ENCODE assay signal across 8 mouse cellular contexts in the genomic region with DNA sequence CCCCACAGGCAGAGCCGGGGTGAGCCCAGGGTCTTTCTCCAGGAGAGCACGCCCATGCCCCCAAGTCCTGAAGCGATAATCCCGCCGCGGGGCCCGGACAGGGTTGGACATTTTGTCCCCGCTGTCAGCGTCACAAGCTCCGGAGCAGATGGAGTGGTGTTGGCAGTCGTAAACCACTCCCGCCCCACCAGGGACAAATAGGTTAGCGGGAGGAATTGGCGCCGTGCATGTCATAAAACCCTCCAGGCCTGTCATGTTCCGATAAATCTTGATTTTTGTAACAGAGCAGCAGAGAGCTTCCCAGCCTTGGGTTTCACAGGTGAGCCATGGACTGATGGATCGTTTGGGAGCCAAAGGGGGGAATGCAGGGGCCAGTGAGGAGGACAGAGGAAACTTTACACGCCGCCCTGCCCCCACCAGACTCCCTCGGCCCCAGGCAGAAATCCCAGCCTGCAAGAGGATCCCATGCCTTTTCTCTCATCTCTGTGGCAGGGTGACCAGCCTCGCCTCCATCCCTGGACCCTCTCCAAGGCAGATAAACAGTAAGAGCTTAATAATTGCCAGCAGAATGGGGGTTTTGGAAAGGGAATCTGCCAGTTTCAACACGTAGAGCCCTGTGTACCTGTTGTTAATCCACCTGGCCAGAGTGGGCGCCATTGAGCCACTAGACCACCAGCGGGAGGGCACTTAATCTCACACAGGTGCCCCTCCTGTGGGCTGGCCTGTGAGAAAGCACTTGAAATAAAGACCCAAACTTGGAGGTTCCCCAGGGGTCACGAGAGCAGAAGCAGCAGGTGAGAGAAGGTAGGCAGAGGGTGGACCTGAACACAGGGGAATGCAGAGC.
DNase-seq lines count a peak whose midpoint lies in the region; ATAC-seq and TF ChIP-seq lines count a peak whose summit lies in the region.

No protein-coding gene starts in this region.

- H3K4me2 ChIP-seq in liver, embryonic 14.5 days (ENCODE audit: low read depth), result no peak overlapping the region
- no peak overlapping the region for H3K4me2 ChIP-seq in liver, postnatal 0 days (ENCODE audit: low read depth, low read length)
- peak overlapping the region; percentile 32 for H3K4me2 ChIP-seq in hindbrain, embryonic 13.5 days
- H3K4me2 ChIP-seq in neural tube, embryonic 14.5 days (ENCODE audit: low read depth, low read length), result peak overlapping the region; percentile 19; the same call in 1 of the 2 replicates

- H3K9me3 ChIP-seq in liver, embryonic 14.5 days (ENCODE audit: control insufficient read depth, low read length), result no peaks in the 10 kb centered on the region
- no peaks in the 10 kb centered on the region for H3K9me3 ChIP-seq in liver, postnatal 0 days (ENCODE audit: low read length)
- H3K9me3 ChIP-seq in hindbrain, embryonic 13.5 days, result no peaks in the 10 kb centered on the region
- no peaks in the 10 kb centered on the region for H3K9me3 ChIP-seq in neural tube, embryonic 14.5 days (ENCODE audit: control insufficient read depth, low read length)

- H3K4me3 ChIP-seq in liver, embryonic 14.5 days (ENCODE audit: insufficient read depth in 1 of 2, low read depth in 2 of 2, low read length in 2 of 2), result no peak overlapping the region
- H3K4me3 ChIP-seq in liver, postnatal 0 days (ENCODE audit: low read depth, low read length), result no peak overlapping the region
- no peak overlapping the region for H3K4me3 ChIP-seq in hindbrain, embryonic 13.5 days
- no peak overlapping the region for H3K4me3 ChIP-seq in neural tube, embryonic 14.5 days (ENCODE audit: low read depth, low read length)

- DNase-seq in liver, embryonic 14.5 days (ENCODE audit: low read depth in 3 of 3, low spot score in 3 of 3), result no peak
- no peak for DNase-seq in liver, postnatal 0 days
- peak; percentile 69 for DNase-seq in embryo, embryonic 10.5 days (ENCODE audit: low spot score)
- DNase-seq in layer of hippocampus, adult 18-20 months (ENCODE audit: low spot score in 2 of 2), result no peak
- no peak for DNase-seq in lung, postnatal 25 days (ENCODE audit: low spot score)

- no peak overlapping the region for H3K27ac ChIP-seq in liver, embryonic 14.5 days
- H3K27ac ChIP-seq in liver, postnatal 0 days (ENCODE audit: low read depth), result no peak overlapping the region
- H3K27ac ChIP-seq in hindbrain, embryonic 13.5 days, result peak overlapping the region; percentile 18; the same call in 1 of the 2 replicates
- no peak overlapping the region for H3K27ac ChIP-seq in neural tube, embryonic 14.5 days (ENCODE audit: low read depth, low read length)

- TF ChIP-seq EP300 in liver, embryonic 14.5 days (IDR thresholded peaks at IDR 0.05; ENCODE audit: low read depth), result no peak
- TF ChIP-seq EP300 in liver, postnatal 0 days (IDR thresholded peaks at IDR 0.05; ENCODE audit: low read depth), result no peak

- no peaks in the 10 kb centered on the region for H3K36me3 ChIP-seq in liver, embryonic 14.5 days (replicated peaks; ENCODE audit: control insufficient read depth, insufficient read depth, low read depth)
- no peaks in the 10 kb centered on the region for H3K36me3 ChIP-seq in liver, postnatal 0 days (replicated peaks; ENCODE audit: insufficient read depth, low read length)
- no peaks in the 10 kb centered on the region for H3K36me3 ChIP-seq in hindbrain, embryonic 13.5 days
- H3K36me3 ChIP-seq in neural tube, embryonic 14.5 days (ENCODE audit: control insufficient read depth, insufficient read depth, low read length), result no peaks in the 10 kb centered on the region

- no peaks in the 10 kb centered on the region for H3K27me3 ChIP-seq in liver, embryonic 14.5 days (ENCODE audit: control insufficient read depth, insufficient read depth, low read length)
- no peaks in the 10 kb centered on the region for H3K27me3 ChIP-seq in liver, postnatal 0 days (ENCODE audit: insufficient read depth, low read length)
- peaks cover 20% of the 10 kb centered on the region for H3K27me3 ChIP-seq in hindbrain, embryonic 13.5 days
- H3K27me3 ChIP-seq in neural tube, embryonic 14.5 days (ENCODE audit: control insufficient read depth, insufficient read depth, low read length), result no peaks in the 10 kb centered on the region

- no peak for ATAC-seq in liver, embryonic 14.5 days (ENCODE audit: insufficient read depth)
- ATAC-seq in liver, postnatal 0 days, result no peak
- no peak for ATAC-seq in hindbrain, embryonic 13.5 days (ENCODE audit: low FRiP score)
- no peak for ATAC-seq in neural tube, embryonic 14.5 days (ENCODE audit: low read depth)
- ATAC-seq in megakaryocyte, adult 5-6 weeks (ENCODE audit: poor library complexity, severe bottlenecking), result no peak

- 24% methylated on average over 25 of the region's 25 CpGs for WGBS in liver, embryonic 14.5 days (ENCODE audit: insufficient replicate concordance)
- 36% methylated on average over 25 of the region's 25 CpGs for WGBS in liver, postnatal 0 days (ENCODE audit: insufficient replicate concordance)
- WGBS in hindbrain, embryonic 13.5 days, result 30% methylated on average over 25 of the region's 25 CpGs
- WGBS in neural tube, embryonic 14.5 days, result 8% methylated on average over 25 of the region's 25 CpGs

- H3K9ac ChIP-seq in liver, embryonic 14.5 days (replicated peaks), result no peak overlapping the region
- H3K9ac ChIP-seq in liver, postnatal 0 days (replicated peaks), result no peak overlapping the region
- peak overlapping the region; percentile 35; the same call in 1 of the 2 replicates for H3K9ac ChIP-seq in hindbrain, embryonic 13.5 days
- H3K9ac ChIP-seq in neural tube, embryonic 14.5 days (replicated peaks; ENCODE audit: low read depth, low read length), result no peak overlapping the region; the same call in 1 of the 2 replicates

- no peaks in the 10 kb centered on the region; a peak in 1 of 4 replicates for H3K4me1 ChIP-seq in liver, embryonic 14.5 days (replicated peaks; ENCODE audit: control insufficient read depth in 2 of 2, insufficient read depth in 2 of 2, low read length in 1 of 2)
- no peaks in the 10 kb centered on the region for H3K4me1 ChIP-seq in liver, postnatal 0 days (ENCODE audit: insufficient read depth)
- peaks cover 13% of the 10 kb centered on the region for H3K4me1 ChIP-seq in hindbrain, embryonic 13.5 days (replicated peaks)
- H3K4me1 ChIP-seq in neural tube, embryonic 14.5 days (ENCODE audit: control insufficient read depth, insufficient read depth, low read length), result 0 out of 2 replicates have a peak, but pooled peaks cover 4% of the 10 kb centered on the region

- peak; percentile 19; the same call in 1 of the 2 replicates for TF ChIP-seq CTCF in liver, embryonic 14.5 days (IDR thresholded peaks at IDR 0.05; ENCODE audit: low read depth)
- no peak; the same call in 1 of the 2 replicates for TF ChIP-seq CTCF in liver, postnatal 0 days (IDR thresholded peaks at IDR 0.05; ENCODE audit: low read depth)

Comparison
In these comparisons a context has a peak if more than half of its experiments do, and no peak if none do; other contexts are left out.
1. H3K4me2 ChIP-seq: peak in hindbrain, embryonic 13.5 days (single experiment) and neural tube, embryonic 14.5 days (single experiment); none in liver, embryonic 14.5 days (single experiment) and liver, postnatal 0 days (single experiment).